Mouse (Mus musculus): ENCODE data around the gene Mfsd2a. TPM values are rescaled to one million over a fixed set of nuclear protein-coding genes. Genes with fewer than 3 reads are reported as not detected.

The Mfsd2a gene
- total and polyA plus RNA-seq, 2 experiments, result 32.8 to 44.0 TPM

DNA sequence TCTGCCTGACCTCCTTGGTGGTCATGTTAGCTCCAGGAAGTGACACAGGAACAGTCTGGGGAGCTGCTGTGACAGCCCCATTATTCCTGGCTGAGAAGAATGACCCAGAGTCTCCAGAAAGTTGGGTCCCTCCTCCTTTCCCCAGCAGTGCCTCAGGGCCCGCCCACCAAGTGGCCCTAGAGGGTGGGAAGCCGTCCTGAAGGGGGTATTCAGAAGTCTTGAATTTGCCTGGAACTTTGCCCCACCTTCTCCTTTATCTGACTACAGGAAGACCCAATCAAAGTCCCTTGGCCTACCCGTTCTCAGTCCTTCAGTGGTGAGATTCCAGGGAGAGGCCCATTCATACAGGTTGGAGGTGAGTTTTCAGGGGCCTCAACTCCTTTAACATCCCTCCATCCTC is 20.9 kb upstream of the Mfsd2a start:
- no peak overlapping the region for H3K27ac ChIP-seq (replicated peaks; ENCODE audit: insufficient read depth, low read depth, low read length)
- no peak overlapping the region for H3K4me3 ChIP-seq (ENCODE audit: insufficient read depth, low read depth, low read length)
- no peak for TF ChIP-seq CTCF (IDR thresholded peaks at IDR 0.05; ENCODE audit: low read depth, low read length)
- no peak for TF ChIP-seq POLR2A (IDR thresholded peaks at IDR 0.05; ENCODE audit: extremely low read depth, insufficient read depth, low read length)
- H3K4me1 ChIP-seq (ENCODE audit: control insufficient read depth, insufficient read depth, low read length), result peaks cover 25% of the 10 kb centered on the region
- 87% methylated on average over 3 of the region's 3 CpGs for WGBS
- H3K9ac ChIP-seq (ENCODE audit: low read depth, low read length), result no peak overlapping the region
- no peak for DNase-seq (ENCODE audit: extremely low read depth, low read depth, low spot score)
- peaks cover 9% of the 10 kb centered on the region; the same call in 1 of the 2 replicates for H3K27me3 ChIP-seq (ENCODE audit: control insufficient read depth, insufficient read depth, low read length)
- H3K36me3 ChIP-seq (ENCODE audit: control insufficient read depth, insufficient read depth, low read length), result no peaks in the 10 kb centered on the region
- H3K79me2 ChIP-seq (ENCODE audit: control insufficient read depth, insufficient read depth, low read length), result no peaks in the 10 kb centered on the region

DNA sequence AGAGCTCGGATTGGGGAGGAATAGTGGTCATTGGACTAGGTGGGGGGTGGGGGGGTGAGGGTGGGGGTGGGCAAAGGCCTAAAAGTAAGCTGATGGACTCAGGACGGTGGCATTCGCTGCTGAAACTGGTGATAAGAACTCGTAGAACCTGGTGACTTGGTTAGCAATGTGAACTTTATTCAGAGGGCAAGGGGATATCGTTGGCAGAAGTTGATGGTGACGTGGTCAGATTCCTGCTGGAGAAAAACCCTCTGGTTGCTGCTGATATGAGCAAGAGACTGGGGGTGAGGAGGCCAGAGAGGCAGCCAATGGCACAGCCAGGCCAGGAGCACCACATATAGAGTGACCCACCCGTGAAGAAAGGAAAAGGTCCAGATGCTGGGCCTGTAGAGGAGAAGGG is 20.2 kb upstream of the Mfsd2a start:
- H3K4me1 ChIP-seq (ENCODE audit: control insufficient read depth, insufficient read depth, low read length), result peaks cover 27% of the 10 kb centered on the region
- H3K4me3 ChIP-seq (ENCODE audit: insufficient read depth, low read depth, low read length), result no peak overlapping the region
- H3K27ac ChIP-seq (replicated peaks; ENCODE audit: insufficient read depth, low read depth, low read length), result no peak overlapping the region
- TF ChIP-seq POLR2A (IDR thresholded peaks at IDR 0.05; ENCODE audit: extremely low read depth, insufficient read depth, low read length), result no peak
- no peak overlapping the region for H3K9ac ChIP-seq (ENCODE audit: low read depth, low read length)
- H3K36me3 ChIP-seq (ENCODE audit: control insufficient read depth, insufficient read depth, low read length), result no peaks in the 10 kb centered on the region
- DNase-seq (ENCODE audit: extremely low read depth, low read depth, low spot score), result peak; percentile 88
- peaks cover 6% of the 10 kb centered on the region; the same call in 1 of the 2 replicates for H3K27me3 ChIP-seq (ENCODE audit: control insufficient read depth, insufficient read depth, low read length)
- WGBS, result 60% methylated on average over 7 of the region's 7 CpGs
- no peaks in the 10 kb centered on the region for H3K79me2 ChIP-seq (ENCODE audit: control insufficient read depth, insufficient read depth, low read length)

DNA sequence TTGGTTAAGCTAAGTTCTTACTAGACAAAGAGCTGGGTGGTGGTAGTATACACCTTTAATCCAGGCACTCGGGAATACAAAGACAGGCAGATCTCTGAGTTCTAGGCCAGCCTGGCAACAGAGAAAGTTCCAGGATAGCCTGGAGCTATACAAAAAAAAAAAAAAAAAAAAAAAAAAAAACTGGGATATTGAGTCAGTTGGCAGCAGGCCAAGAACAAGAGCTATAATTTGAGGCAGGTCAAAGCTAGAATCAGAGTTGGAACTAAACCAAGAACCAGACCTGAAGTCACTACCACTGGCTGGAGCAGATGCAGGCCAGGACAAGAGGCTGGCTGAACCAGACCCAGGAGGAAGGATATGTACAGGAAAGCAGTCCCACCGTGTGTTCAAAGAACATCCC is 19.7 kb upstream of the Mfsd2a start:
- Histone ChIP-seq H3K27ac (replicated peaks; ENCODE audit: insufficient read depth, low read depth, low read length) (peak overlapping the region; percentile 68), H3K4me1 (ENCODE audit: control insufficient read depth, insufficient read depth, low read length) (peaks cover 27% of the 10 kb centered on the region), H3K9ac (ENCODE audit: low read depth, low read length) (peak overlapping the region; percentile 51), H3K79me2 (ENCODE audit: control insufficient read depth, insufficient read depth, low read length) (no peaks in the 10 kb centered on the region), H3K36me3 (ENCODE audit: control insufficient read depth, insufficient read depth, low read length) (no peaks in the 10 kb centered on the region), H3K4me3 (ENCODE audit: insufficient read depth, low read depth, low read length) (no peak overlapping the region), H3K27me3 (ENCODE audit: control insufficient read depth, insufficient read depth, low read length) (peaks cover 6% of the 10 kb centered on the region; the same call in 1 of the 2 replicates)
- peak; percentile 68 for DNase-seq (ENCODE audit: extremely low read depth, low read depth, low spot score)
- 71% methylated on average over 2 of the region's 2 CpGs for WGBS
- TF ChIP-seq CTCF (IDR thresholded peaks at IDR 0.05; ENCODE audit: low read depth, low read length) (no peak), POLR2A (IDR thresholded peaks at IDR 0.05; ENCODE audit: extremely low read depth, insufficient read depth, low read length) (no peak)

DNA sequence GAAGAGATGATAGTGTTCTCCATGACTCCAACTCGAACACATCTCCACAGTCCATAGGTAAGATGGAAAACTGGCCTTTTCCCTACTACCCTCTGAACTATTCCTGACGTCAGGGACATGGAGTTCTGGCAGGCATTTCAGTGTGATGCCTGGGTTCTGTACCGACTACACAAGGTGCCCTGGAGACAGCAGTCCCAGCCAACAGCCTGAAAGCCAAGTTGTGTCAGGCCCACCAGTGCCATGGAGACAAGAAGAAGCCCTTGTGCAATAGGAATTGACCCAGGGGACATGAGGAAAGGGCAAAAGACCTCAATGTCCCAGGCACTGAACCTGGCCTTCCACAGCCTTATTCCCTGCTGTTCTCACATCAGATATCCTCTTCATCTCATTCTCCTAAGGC is 18.8 kb upstream of the Mfsd2a start:
- no peaks in the 10 kb centered on the region for H3K36me3 ChIP-seq (ENCODE audit: control insufficient read depth, insufficient read depth, low read length)
- DNase-seq (ENCODE audit: extremely low read depth, low read depth, low spot score), result peak; percentile 99
- no peaks in the 10 kb centered on the region for H3K79me2 ChIP-seq (ENCODE audit: control insufficient read depth, insufficient read depth, low read length)
- peak overlapping the region; percentile 39; the same call in 1 of the 2 replicates for H3K9ac ChIP-seq (ENCODE audit: low read depth, low read length)
- TF ChIP-seq POLR2A (IDR thresholded peaks at IDR 0.05; ENCODE audit: extremely low read depth, insufficient read depth, low read length) (no peak), CTCF (IDR thresholded peaks at IDR 0.05; ENCODE audit: low read depth, low read length) (no peak)
- H3K4me3 ChIP-seq (ENCODE audit: insufficient read depth, low read depth, low read length), result no peak overlapping the region
- 18% methylated on average over 3 of the region's 3 CpGs for WGBS
- H3K27me3 ChIP-seq (ENCODE audit: control insufficient read depth, insufficient read depth, low read length), result peaks cover 6% of the 10 kb centered on the region; the same call in 1 of the 2 replicates
- peak overlapping the region; percentile 86 for H3K27ac ChIP-seq (replicated peaks; ENCODE audit: insufficient read depth, low read depth, low read length)
- peaks cover 27% of the 10 kb centered on the region for H3K4me1 ChIP-seq (ENCODE audit: control insufficient read depth, insufficient read depth, low read length)

DNA sequence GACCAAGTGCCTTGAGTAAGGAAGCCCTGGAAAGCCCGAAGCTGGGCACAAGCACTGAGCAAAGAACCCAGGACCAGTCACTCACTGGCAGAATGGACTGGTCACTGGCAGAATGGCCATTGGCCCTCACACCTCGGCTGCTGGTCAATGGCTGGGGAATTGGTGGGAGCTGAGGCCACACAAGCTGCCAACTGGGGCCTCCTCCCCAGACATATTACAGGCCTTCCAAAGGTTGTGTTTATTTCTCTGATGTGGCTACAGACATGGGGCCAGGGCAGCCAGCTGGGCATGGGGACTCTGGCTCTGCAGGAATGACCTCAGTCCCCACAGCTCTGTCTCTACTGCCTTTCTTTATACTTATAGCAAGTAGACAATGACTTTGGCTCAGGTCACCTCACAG is 17.9 kb upstream of the Mfsd2a start:
- H3K36me3 ChIP-seq (ENCODE audit: control insufficient read depth, insufficient read depth, low read length), result no peaks in the 10 kb centered on the region
- H3K27ac ChIP-seq (replicated peaks; ENCODE audit: insufficient read depth, low read depth, low read length), result peak overlapping the region; percentile 86
- no peak overlapping the region for H3K9ac ChIP-seq (ENCODE audit: low read depth, low read length)
- peak; percentile 98 for DNase-seq (ENCODE audit: extremely low read depth, low read depth, low spot score)
- peaks cover 6% of the 10 kb centered on the region; the same call in 1 of the 2 replicates for H3K27me3 ChIP-seq (ENCODE audit: control insufficient read depth, insufficient read depth, low read length)
- no peak for TF ChIP-seq CTCF (IDR thresholded peaks at IDR 0.05; ENCODE audit: low read depth, low read length)
- TF ChIP-seq POLR2A (IDR thresholded peaks at IDR 0.05; ENCODE audit: extremely low read depth, insufficient read depth, low read length), result no peak
- H3K4me3 ChIP-seq (ENCODE audit: insufficient read depth, low read depth, low read length), result no peak overlapping the region
- H3K79me2 ChIP-seq (ENCODE audit: control insufficient read depth, insufficient read depth, low read length), result no peaks in the 10 kb centered on the region
- WGBS, result 9% methylated on average over 2 of the region's 2 CpGs
- H3K4me1 ChIP-seq (ENCODE audit: control insufficient read depth, insufficient read depth, low read length), result peaks cover 27% of the 10 kb centered on the region

DNA sequence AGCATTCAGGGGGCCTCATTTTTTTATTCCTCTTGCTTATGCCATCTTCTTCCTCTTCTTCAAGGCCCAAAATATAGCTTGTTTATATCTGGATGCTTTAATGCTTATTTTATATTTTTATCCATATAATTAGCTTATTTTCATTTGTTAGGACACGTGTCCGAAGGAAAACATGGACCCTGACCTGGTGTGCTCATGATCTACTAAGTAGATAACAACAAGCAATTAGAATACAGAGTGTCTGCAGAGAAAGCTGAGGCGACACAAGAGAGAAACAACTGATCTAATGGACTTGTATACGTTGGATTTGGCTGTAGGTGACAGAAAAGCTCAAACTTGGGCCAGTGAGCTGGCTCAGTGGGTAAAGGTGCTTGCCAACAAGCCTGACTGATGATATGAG is 15.9 kb upstream of the Mfsd2a start:
- Histone ChIP-seq H3K4me3 (ENCODE audit: insufficient read depth, low read depth, low read length) (no peak overlapping the region), H3K36me3 (ENCODE audit: control insufficient read depth, insufficient read depth, low read length) (no peaks in the 10 kb centered on the region), H3K9ac (ENCODE audit: low read depth, low read length) (0 out of 2 replicates have a peak overlapping the region, but pooled peaks have one; percentile 45), H3K27me3 (ENCODE audit: control insufficient read depth, insufficient read depth, low read length) (no peaks in the 10 kb centered on the region), H3K79me2 (ENCODE audit: control insufficient read depth, insufficient read depth, low read length) (no peaks in the 10 kb centered on the region), H3K27ac (replicated peaks; ENCODE audit: insufficient read depth, low read depth, low read length) (peak overlapping the region; percentile 52), H3K4me1 (ENCODE audit: control insufficient read depth, insufficient read depth, low read length) (peaks cover 29% of the 10 kb centered on the region)
- 27% methylated on average over 4 of the region's 4 CpGs for WGBS
- peak; percentile 78 for DNase-seq (ENCODE audit: extremely low read depth, low read depth, low spot score)
- TF ChIP-seq POLR2A (IDR thresholded peaks at IDR 0.05; ENCODE audit: extremely low read depth, insufficient read depth, low read length) (no peak), CTCF (IDR thresholded peaks at IDR 0.05; ENCODE audit: low read depth, low read length) (no peak)
